Mouse (Mus musculus): Measurements from ENCODE around the gene Sfxn2. TPM values are rescaled to one million over a fixed set of nuclear protein-coding genes. Genes with fewer than 3 reads are reported as not detected.
"Not testable (repeated sequence)": the region's sequence is repeated elsewhere in the genome, so short reads cannot be mapped to it uniquely, and the experiment has no call there.

Gene Sfxn2
- polyA plus RNA-seq, 1 experiment, result 3.8 TPM

GRCm38 (mm10) chr19:46562581-46563515 lies 10.3 kb upstream of the Sfxn2 start:
- Histone ChIP-seq H3K4me1 (ENCODE audit: control insufficient read depth, insufficient read depth, insufficient read length, low read length) (no peaks in the 10 kb centered on the region; the same call in 1 of the 2 replicates), H3K27ac (replicated peaks; ENCODE audit: low read depth, low read length) (no peak overlapping the region), H3K4me3 (ENCODE audit: insufficient read depth, low read depth, low read length) (no peak overlapping the region)

GRCm38 (mm10) chr19:46563603-46564002 lies 9.6 kb upstream of the Sfxn2 start:
- Histone ChIP-seq H3K4me3 (ENCODE audit: insufficient read depth, low read depth, low read length) (no peak overlapping the region), H3K27ac (replicated peaks; ENCODE audit: low read depth, low read length) (no peak overlapping the region), H3K4me1 (ENCODE audit: control insufficient read depth, insufficient read depth, insufficient read length, low read length) (no peaks in the 10 kb centered on the region; the same call in 1 of the 2 replicates)

- Histone ChIP-seq H3K4me1 (ENCODE audit: control insufficient read depth, insufficient read depth, insufficient read length, low read length) (no peaks in the 10 kb centered on the region; the same call in 1 of the 2 replicates), H3K27ac (replicated peaks; ENCODE audit: low read depth, low read length) (no peak overlapping the region)
These were observed 9.1 kb upstream of the Sfxn2 start for GRCm38 (mm10) chr19:46564043-46564462.

GRCm38 (mm10) chr19:46571211-46571877 lies 1.8 kb upstream of the Sfxn2 start:
- H3K27ac ChIP-seq (replicated peaks; ENCODE audit: low read depth, low read length); H3K4me3 ChIP-seq (ENCODE audit: insufficient read depth, low read depth, low read length); H3K4me1 ChIP-seq (ENCODE audit: control insufficient read depth, insufficient read depth, insufficient read length, low read length): not testable (repeated sequence)

More at GRCm38 (mm10) chr19:46564043-46564462, 9.1 kb upstream of the Sfxn2 start:
- no peak overlapping the region for H3K4me3 ChIP-seq (ENCODE audit: insufficient read depth, low read depth, low read length)

GRCm38 (mm10) chr19:46571878-46572244 lies 1.3 kb upstream of the Sfxn2 start:
- no peaks in the 10 kb centered on the region; the same call in 1 of the 2 replicates for H3K4me1 ChIP-seq (ENCODE audit: control insufficient read depth, insufficient read depth, insufficient read length, low read length)
- H3K4me3 ChIP-seq (ENCODE audit: insufficient read depth, low read depth, low read length), result peak overlapping the region; percentile 33
- no peak overlapping the region for H3K27ac ChIP-seq (replicated peaks; ENCODE audit: low read depth, low read length)

- no peak overlapping the region for H3K27ac ChIP-seq (replicated peaks; ENCODE audit: low read depth, low read length)
- H3K4me1 ChIP-seq (ENCODE audit: control insufficient read depth, insufficient read depth, insufficient read length, low read length), result no peaks in the 10 kb centered on the region; the same call in 1 of the 2 replicates
- H3K4me3 ChIP-seq (ENCODE audit: insufficient read depth, low read depth, low read length), result peak overlapping the region; percentile 76
These were observed 617 bp upstream of the Sfxn2 start for GRCm38 (mm10) chr19:46572548-46572947.

- Histone ChIP-seq H3K4me1 (ENCODE audit: control insufficient read depth, insufficient read depth, insufficient read length, low read length) (no peaks in the 10 kb centered on the region; the same call in 1 of the 2 replicates), H3K27ac (replicated peaks; ENCODE audit: low read depth, low read length) (no peak overlapping the region), H3K4me3 (ENCODE audit: insufficient read depth, low read depth, low read length) (no peak overlapping the region)
These were observed 825 bp downstream of the Sfxn2 start for GRCm38 (mm10) chr19:46573990-46574389.

GRCm38 (mm10) chr19:46575196-46575595 lies 2.0 kb downstream of the Sfxn2 start:
- Histone ChIP-seq H3K27ac (replicated peaks; ENCODE audit: low read depth, low read length) (no peak overlapping the region), H3K4me1 (ENCODE audit: control insufficient read depth, insufficient read depth, insufficient read length, low read length) (no peaks in the 10 kb centered on the region; the same call in 1 of the 2 replicates), H3K4me3 (ENCODE audit: insufficient read depth, low read depth, low read length) (no peak overlapping the region)

GRCm38 (mm10) chr19:46587823-46588508 lies 14.8 kb downstream of the Sfxn2 start:
- Histone ChIP-seq H3K4me3 (ENCODE audit: insufficient read depth, low read depth, low read length) (no peak overlapping the region), H3K4me1 (ENCODE audit: control insufficient read depth, insufficient read depth, insufficient read length, low read length) (no peaks in the 10 kb centered on the region), H3K27ac (replicated peaks; ENCODE audit: low read depth, low read length) (no peak overlapping the region)

- H3K27ac ChIP-seq (replicated peaks; ENCODE audit: low read depth, low read length), result no peak overlapping the region
These were observed 18.4 kb downstream of the Sfxn2 start for GRCm38 (mm10) chr19:46591575-46591974.

GRCm38 (mm10) chr19:46592751-46593439 lies 19.7 kb downstream of the Sfxn2 start:
- Histone ChIP-seq H3K4me1 (ENCODE audit: control insufficient read depth, insufficient read depth, insufficient read length, low read length) (no peaks in the 10 kb centered on the region), H3K27ac (replicated peaks; ENCODE audit: low read depth, low read length) (no peak overlapping the region), H3K4me3 (ENCODE audit: insufficient read depth, low read depth, low read length) (no peak overlapping the region)

More at GRCm38 (mm10) chr19:46591575-46591974, 18.4 kb downstream of the Sfxn2 start:
- Histone ChIP-seq H3K4me3 (ENCODE audit: insufficient read depth, low read depth, low read length) (no peak overlapping the region), H3K4me1 (ENCODE audit: control insufficient read depth, insufficient read depth, insufficient read length, low read length) (no peaks in the 10 kb centered on the region)

GRCm38 (mm10) chr19:46598187-46598586 lies 25.0 kb downstream of the Sfxn2 start:
- H3K4me1 ChIP-seq (ENCODE audit: control insufficient read depth, insufficient read depth, insufficient read length, low read length), result peaks cover 12% of the 10 kb centered on the region
- no peak overlapping the region; the same call in 1 of the 2 replicates for H3K27ac ChIP-seq (replicated peaks; ENCODE audit: low read depth, low read length)
- H3K4me3 ChIP-seq (ENCODE audit: insufficient read depth, low read depth, low read length), result no peak overlapping the region

GRCm38 (mm10) chr19:46598720-46599252 lies 25.6 kb downstream of the Sfxn2 start, which contains the start of gene Wbp1l:
TSS of gene Wbp1l (plus strand) at chr19:46599084.
- Histone ChIP-seq H3K4me3 (ENCODE audit: insufficient read depth, low read depth, low read length) (peak within 1 kb of the TSS; percentile 76), H3K27ac (replicated peaks; ENCODE audit: low read depth, low read length) (peak within 1 kb of the TSS; percentile 19), H3K4me1 (ENCODE audit: control insufficient read depth, insufficient read depth, insufficient read length, low read length) (peaks cover 14% of the 10 kb centered on the region)

All from brown adipose tissue, adult 24 weeks (tissue).